8 mouse cellular contexts compared by ENCODE assay signal in the genomic region with DNA sequence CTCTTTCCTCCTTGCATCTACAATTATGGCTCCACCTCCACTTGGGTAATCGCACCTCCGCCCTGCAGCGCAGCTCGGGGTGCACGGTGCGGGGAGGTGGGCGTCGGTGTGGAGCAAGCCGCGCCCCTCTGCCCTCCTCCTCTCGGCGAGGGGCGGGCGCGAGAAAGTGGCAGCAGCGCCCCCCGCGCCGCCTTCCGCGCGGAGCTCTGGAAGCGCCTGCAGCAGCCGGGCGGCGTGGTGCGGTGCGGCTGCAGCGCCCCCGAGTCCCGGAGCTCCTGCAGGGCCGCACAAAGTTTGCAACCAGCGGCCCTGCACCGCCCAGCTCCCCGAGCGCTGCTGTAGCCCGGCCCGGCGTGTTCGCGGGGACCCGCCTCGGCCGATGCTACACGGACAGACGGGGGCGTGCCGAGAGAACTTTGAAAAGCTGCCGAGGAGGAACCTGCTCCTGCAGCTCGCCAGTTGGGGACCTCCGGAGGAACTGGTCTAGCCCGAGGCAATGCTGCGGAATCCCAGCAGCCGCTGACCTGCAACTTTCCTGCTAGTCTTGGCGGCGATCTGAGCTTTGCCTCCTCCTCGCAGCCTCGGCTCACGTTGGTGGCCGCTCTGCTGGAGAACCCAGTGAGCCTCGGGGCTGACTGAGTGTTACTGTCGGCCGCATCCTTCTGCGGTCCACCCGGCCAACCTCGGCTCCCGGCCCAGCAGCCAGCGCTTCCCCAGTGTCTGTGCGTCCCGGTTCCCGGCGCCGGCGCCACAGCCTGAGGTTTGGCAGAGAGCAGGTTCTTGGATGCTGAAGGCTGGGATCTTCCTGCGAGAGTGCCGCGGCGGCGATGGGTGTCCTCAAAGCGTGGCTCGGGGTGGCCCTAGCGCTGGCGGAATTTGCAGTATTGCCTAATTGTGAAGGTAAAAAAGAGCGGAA. TPM values are rescaled to one million over a fixed set of nuclear protein-coding genes. Genes with fewer than 3 reads are reported as not detected.
DNase-seq lines count a peak whose midpoint lies in the region; ATAC-seq and TF ChIP-seq lines count a peak whose summit lies in the region.

No protein-coding gene starts in this region.

- H3K27me3 ChIP-seq in intestine, postnatal 0 days (replicated peaks; ENCODE audit: control insufficient read depth, insufficient read depth, low read length), result no peaks in the 10 kb centered on the region

- H3K36me3 ChIP-seq in intestine, postnatal 0 days (ENCODE audit: control insufficient read depth, insufficient read depth), result no peaks in the 10 kb centered on the region

- peak; percentile 80 for ATAC-seq in intestine, postnatal 0 days
- ATAC-seq in megakaryocyte-erythroid progenitor cell, adult 5-6 weeks (replicated peaks; ENCODE audit: low FRiP score, low TSS enrichment, poor library complexity, severe bottlenecking), result peak; percentile 30; the same call in 1 of the 2 replicates

- intact Hi-C loops in left cerebral cortex, postnatal 36 days (cut with DNase I), result loop anchor here (5.0 to 10.0 kb wide), 4 partner anchors 107 to 301 kb away; no protein-coding TSS in a partner anchor

- peak overlapping the region; percentile 95 for H3K4me2 ChIP-seq in intestine, postnatal 0 days (replicated peaks; ENCODE audit: low read depth)

- H3K27ac ChIP-seq in intestine, postnatal 0 days (ENCODE audit: low read depth, low read length), result no peak overlapping the region

- peak; percentile 69 for DNase-seq in adrenal gland, postnatal 25 days
- peak; percentile 87 for DNase-seq in embryo, embryonic 9.5 days (ENCODE audit: extremely low spot score)
- DNase-seq in heart, adult 11 months, result peak; percentile 89
- DNase-seq in left cerebral cortex, postnatal 36 days (ENCODE audit: low spot score in 2 of 2), result peak; percentile 56 to 67
- peak; percentile 67 for DNase-seq in right cerebral cortex, postnatal 4 days
- DNase-seq in T-cell, adult 2 months (ENCODE audit: low spot score), result no peak

- peak overlapping the region; percentile 55 for H3K4me3 ChIP-seq in intestine, postnatal 0 days (ENCODE audit: low read depth, low read length)

- under 1% methylated on average over 80 of the region's 84 CpGs for WGBS in intestine, postnatal 0 days

- TF ChIP-seq CTCF in intestine, postnatal 0 days (IDR thresholded peaks at IDR 0.05; ENCODE audit: low read depth), result peak; percentile 53

- H3K9ac ChIP-seq in intestine, postnatal 0 days (ENCODE audit: low read depth, low read length), result peak overlapping the region; percentile 35

- no peaks in the 10 kb centered on the region for H3K4me1 ChIP-seq in intestine, postnatal 0 days (replicated peaks; ENCODE audit: control insufficient read depth, insufficient read depth, low read length)

- 0 out of 2 replicates have a peak, but pooled peaks cover 3% of the 10 kb centered on the region for H3K9me3 ChIP-seq in intestine, postnatal 0 days (ENCODE audit: control insufficient read depth)

RNA-seq across cellular contexts. Expression of a gene that starts 0.5 kb away (rescaled TPM):
- total RNA-seq in adrenal gland, postnatal 25 days (2021), result 2.1 and 3.5 TPM in 2 replicates
- 3.2 and 3.5 TPM in 2 replicates for polyA plus RNA-seq in intestine, postnatal 0 days (2015; fragmentation: Nextera tagmentation; extraction: Ambion mirVana)
- 10 to 100 TPM; 18.1 to 29.3 TPM for total RNA-seq in left cerebral cortex, postnatal 36 days (2021)
- total RNA-seq in megakaryocyte-erythroid progenitor cell, adult 5-6 weeks (2014; fragmentation: Nextera tagmentation), result not detected in 2 replicates
- not detected in 2 replicates for total RNA-seq in megakaryocyte-erythroid progenitor cell, adult 5-6 weeks (2017)
